Mouse (Mus musculus): Measurements from ENCODE around the gene Dnmt3l.

- no peak for TF ChIP-seq CTCF (IDR thresholded peaks at IDR 0.05; ENCODE audit: extremely low read depth, insufficient read length, insufficient replicate concordance, low read depth, low read length)
- no peak for TF ChIP-seq POLR2A (IDR thresholded peaks at IDR 0.05; ENCODE audit: low read depth, low read length)
Measured at GRCm38 (mm10) chr10:78001796-78002195, 40.0 kb upstream of the Dnmt3l start.

All from small intestine, adult 2 months (tissue).